Mouse (Mus musculus): Measurements from ENCODE around the gene Prdm12.

The Prdm12 gene

DNA sequence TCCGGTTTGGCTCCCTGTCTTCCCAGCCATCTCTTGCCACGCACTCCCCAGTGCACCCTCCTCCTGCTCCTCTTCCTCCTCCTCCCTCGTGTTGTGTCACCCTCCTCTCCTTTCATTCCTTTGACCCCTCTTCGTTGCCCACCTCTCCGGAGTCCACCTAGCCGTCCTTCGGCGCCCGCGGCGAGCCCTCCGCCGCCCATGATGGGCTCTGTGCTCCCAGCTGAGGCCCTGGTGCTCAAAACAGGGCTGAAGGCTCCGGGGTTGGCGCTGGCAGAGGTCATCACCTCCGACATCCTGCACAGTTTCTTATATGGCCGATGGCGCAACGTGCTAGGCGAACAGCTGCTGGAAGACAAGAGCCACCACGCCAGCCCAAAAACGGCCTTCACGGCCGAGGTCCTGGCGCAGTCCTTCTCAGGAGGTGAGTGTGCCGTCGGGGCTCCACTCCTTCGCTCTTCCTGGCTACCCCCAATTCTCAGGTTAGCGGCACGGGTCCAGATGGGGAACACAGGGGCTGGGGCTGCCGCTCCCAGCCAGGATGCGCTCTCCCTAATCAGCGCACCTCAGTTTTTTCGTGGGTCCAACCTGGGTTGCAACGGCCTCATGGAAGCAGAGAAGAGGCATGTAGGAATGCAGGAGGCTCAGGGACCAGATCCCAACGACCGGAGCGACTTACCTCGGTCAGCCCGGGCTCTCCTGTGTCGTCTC, at the start of gene Prdm12:
Gene Prdm12 (plus strand): TSS at position 137 of the 708 bp plus-strand sequence.
- no peak for ATAC-seq (ENCODE audit: insufficient number of reproducible peaks, low FRiP score, low TSS enrichment)

DNA sequence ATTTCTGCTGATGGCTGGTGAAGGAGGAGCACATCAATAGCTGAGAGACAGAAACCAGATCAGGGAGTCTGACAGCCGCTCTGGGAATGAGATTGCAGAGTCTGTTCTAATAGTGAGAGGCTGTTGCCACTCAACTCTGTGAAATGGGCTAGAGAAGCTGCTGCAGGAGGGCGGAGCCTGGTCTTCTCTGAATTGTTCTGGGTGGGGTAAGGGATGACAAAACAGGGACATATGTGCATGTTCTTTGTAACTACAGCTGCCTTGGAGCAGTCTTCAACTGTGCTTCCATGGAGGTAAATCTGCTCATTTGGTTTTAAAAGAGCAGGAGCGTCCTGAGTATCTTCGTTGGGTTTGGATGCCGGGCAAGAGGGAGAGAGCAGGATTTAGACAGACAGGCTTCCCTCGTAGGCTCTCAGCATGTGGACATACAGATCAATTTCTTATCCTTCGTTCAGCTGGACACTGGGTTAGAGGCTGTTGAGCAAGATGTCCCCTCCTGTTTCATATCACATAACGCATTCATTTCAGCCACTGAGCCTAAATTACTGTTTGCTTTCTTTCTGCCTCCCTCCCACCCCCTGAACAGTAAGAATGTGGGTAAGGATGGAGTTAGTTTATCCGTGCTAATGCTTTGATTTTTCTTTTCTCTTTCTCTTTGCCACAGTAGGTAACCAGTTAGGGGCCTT, 47.9 kb upstream of the Prdm12 start:
- ATAC-seq (ENCODE audit: insufficient number of reproducible peaks, low FRiP score, low TSS enrichment), result no peak

DNA sequence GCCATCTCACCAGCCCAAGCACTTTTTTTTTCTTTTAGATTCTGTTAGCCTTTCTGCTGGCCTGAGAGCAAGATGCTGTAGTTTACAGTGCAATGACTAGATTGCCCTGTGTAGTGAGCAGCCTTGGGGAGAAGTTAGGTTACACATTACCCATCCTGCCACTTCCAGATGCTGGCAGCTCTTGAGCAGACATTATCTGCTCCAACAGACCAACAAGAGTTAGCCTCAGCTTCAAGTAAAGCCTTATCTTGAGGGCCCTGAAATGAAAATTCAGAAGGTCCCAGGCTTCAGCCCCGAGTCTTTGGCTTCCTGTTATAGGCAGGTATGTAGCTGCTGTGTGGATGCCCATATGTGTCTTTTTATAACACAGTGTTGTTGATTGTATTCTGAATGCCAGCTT, 32.3 kb upstream of the Prdm12 start:
- ATAC-seq (ENCODE audit: insufficient number of reproducible peaks, low FRiP score, low TSS enrichment), result no peak

DNA sequence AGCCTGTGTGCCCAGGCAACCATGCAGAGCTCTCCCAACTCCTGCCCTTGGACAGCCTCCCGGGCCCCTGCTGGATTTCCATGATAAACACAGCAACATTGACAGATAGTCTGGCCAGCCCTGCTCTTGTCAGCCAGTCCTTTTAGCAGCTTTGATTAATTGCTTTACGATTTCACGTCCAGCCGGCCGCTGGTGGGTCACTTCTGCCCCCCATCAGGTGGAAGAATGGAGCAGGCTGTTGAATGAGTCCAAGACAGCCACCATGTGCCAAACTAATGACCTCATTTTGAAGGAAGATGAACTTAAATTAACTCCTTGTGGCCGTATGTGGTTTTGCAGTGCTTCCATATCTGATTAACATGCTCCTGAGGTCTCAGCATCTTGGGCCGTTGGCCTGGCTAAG, 30.0 kb upstream of the Prdm12 start:
- ATAC-seq (ENCODE audit: insufficient number of reproducible peaks, low FRiP score, low TSS enrichment), result no peak

DNA sequence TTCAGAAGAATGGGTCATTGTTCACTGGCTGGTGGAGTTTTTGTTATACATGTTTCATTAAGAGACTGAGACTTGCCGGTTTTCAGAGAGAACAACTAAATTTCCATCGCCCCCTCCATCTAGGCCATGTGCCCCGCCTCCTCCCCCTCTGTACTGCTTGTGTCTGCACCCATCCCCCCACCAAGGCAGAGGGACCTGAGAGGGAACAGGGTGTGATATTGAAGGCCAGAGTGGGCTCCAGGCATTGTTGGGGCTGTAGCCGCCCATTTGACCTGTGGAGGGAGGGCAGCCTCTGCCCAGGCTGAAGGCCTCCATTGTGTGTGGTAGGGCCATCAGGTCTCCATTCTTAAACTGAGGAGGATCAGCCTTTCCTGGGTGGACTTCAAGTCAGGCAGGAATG, 28.9 kb upstream of the Prdm12 start:
- ATAC-seq (ENCODE audit: insufficient number of reproducible peaks, low FRiP score, low TSS enrichment), result no peak

DNA sequence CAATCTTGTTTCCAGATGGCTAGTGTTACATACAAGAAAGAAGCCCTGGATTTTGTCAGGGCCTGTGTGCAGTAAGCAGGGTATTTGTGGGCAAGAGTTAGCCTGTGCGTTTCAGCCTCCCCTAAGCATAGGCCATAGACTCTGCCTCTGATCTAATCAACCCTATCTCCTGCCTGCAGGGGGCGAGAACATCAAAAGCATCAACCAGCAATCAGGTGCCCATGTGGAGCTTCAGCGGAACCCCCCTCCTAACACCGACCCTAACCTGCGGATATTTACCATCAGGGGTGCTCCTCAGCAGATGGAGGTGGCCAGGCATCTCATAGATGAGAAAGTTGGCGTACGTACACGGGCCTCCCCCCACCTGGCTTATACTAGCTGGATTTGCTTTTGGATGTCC, 28.4 kb upstream of the Prdm12 start:
- no peak for ATAC-seq (ENCODE audit: insufficient number of reproducible peaks, low FRiP score, low TSS enrichment)

DNA sequence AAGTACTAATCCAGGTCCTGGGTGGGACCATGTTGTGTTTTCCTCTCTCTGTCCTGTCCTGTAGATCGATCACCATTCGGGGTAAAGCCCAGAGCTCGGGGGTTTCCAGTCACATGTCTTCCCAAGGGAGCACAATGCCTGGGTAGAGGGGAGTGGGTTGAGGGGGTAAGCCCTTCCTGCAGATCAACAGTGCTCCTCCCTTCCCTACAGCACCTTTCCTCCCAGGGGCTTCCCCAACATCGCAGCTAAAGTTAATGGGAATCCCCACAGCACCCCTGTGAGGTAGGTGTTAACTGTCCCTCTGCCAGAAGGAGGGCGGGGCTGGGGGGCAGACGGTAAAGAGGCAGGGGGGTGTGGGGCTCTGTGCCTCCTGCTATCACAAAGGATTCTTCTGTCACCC, 27.2 kb upstream of the Prdm12 start:
- ATAC-seq (ENCODE audit: insufficient number of reproducible peaks, low FRiP score, low TSS enrichment), result no peak

DNA sequence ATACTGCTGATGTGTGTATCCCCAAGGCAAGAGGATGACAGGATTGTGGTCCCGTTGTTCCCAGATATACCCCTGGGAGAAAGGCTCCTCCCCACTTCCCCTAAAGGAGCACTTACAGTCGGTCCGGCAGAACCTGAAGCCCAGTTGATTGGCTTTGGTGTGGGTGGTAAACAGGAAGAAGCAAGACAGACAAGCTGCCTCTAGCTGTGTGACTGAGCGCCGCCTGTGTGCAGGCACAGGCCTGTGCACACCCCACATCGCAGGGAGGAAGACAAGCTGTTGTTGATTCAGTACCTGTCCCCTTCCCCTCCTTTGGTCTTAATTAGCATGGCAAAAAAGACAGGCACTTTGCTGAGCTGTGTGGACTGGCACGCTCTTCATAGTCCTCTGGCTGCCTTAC, 26.1 kb upstream of the Prdm12 start:
- no peak for ATAC-seq (ENCODE audit: insufficient number of reproducible peaks, low FRiP score, low TSS enrichment)

DNA sequence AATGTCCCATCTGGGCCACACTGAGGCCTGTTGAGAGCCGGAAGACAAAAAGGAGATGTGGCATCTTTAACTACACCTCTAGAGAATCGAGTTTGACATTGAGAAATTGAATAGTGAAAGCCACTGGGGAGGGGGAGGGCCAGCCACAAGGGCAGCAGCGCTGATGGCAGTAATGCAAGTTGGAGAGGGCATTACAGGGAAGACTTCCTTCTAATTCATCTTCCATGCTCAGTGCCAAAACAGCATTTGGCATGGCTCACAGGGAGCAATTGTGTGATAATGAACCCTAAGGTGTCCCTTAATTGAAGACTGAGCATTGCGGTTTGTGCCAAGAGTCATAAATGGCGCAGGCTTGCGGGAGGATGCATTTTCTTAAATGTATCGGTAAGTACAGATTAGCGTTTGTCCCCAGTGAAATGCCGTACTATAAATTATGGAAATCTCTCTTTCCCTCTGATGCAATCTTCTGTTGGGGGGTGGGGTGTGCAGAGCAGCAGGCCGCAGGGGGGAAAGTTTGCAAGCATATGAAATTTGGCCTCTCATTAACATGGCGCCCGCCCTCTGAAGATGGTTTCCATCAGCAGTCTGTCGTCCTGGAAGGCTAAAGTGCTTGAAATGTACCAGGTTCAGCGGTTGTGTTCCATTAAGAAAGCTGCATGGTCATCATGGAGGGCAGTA, 21.2 kb upstream of the Prdm12 start:
- ATAC-seq (ENCODE audit: insufficient number of reproducible peaks, low FRiP score, low TSS enrichment), result no peak

DNA sequence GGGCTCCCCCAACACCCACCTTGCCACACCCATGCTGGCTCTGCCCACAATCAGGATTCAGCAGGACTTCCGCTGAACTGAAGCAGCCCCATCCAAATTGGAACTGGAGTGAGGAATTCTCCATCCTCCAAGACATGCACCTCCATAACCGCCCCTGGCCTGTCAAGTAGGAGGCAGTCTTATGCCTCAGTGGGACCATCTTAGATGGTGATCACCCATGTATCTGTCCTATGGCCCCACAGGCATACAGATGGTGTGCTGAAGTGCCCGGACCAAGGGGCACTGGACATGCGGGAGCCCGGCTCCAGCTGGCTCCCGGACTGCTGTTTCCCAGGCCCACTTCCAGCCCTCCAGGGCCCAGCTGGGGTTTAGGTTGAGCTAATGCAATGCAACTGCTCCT, 20.6 kb upstream of the Prdm12 start:
- ATAC-seq (ENCODE audit: insufficient number of reproducible peaks, low FRiP score, low TSS enrichment), result no peak

DNA sequence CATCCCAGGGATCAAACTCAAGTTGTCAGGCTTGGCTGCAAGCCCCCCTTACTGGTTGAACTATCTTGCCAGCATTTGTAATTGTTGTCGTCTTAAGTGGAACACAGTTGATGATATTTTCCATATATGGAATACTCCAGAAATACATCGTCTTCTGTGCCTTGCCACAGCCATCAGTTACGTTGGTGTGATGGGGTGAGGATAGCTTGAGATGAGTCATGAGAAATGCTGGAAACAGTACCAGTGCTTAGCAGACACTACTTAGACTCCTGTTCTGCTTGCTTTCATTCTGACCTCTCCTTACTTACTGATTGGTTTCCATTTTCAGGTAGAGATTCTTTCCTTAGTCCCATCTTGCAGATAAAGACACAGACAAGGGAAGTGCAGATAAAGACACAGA, 6.3 kb upstream of the Prdm12 start:
- no peak for ATAC-seq (ENCODE audit: insufficient number of reproducible peaks, low FRiP score, low TSS enrichment)

DNA sequence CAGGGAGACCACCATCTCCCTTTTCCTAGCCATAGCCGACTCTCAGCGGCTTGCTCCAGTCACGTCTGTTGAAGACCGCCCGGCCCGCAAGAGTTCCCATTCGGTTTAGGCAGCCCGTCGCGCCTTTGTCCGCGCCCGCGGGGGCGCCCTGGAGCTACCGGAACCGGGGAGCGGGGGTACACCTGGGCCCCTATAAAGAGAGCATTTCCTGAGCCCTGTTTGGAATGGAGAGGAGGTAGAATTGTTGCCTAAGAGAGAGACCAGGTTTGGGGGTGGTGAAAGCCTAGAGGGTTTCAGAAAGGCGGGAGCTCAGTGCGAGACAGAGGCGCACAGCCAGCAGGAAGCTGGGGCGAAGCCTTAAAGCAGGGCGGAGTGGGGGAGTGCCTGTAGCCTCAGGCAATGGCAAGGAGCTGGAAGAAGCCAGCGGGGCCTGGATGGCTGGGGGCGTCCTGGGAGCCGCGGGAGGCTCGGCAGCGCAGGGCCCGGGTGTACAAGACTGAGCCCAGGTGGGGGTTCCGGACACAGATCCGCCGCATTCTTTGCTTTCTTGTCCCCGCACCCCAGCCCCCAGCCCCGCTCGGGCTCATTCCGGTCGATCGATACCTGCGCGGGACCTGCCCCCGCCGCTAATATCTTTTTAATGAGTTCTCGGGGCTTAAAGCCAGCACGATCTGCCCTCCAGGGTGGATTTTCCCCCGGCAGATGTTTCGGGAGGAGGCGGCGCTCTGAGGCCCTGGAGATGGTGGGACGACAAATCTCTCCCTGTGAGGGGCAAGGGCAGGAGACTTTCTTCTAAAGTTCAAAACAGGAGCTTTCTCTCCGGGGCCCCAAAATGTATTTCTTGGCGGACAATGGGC, 4.3 kb upstream of the Prdm12 start:
- ATAC-seq (ENCODE audit: insufficient number of reproducible peaks, low FRiP score, low TSS enrichment), result no peak

DNA sequence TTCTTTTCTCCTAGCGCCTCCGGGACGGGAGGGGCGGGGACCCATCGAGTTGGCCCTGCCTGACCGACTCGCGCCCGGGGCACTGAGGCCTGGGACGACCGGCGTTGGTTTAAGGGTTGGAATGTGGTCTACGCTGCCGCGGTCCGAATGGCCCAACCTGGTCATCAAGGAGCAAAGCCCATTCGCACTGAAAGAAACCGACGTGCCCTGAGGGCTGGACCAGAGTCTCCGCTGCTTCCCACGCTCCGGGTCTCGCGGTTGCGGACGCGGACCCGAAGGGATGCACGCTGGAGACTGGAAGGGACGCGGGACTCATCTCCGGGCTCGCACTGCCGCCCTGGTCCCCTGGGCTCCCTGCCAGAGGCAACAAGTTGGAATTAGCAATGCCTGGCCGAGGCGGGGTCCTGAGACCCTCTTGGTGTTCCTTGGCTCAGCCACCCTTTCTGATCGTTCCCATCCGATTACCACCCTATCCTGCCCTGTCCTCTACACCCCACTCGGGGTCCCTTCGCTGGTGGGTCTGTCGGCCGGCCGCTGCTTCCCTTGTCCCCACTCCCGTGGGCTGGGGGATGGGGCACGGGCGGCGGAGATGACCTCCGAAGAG, 3.6 kb upstream of the Prdm12 start:
- no peak for ATAC-seq (ENCODE audit: insufficient number of reproducible peaks, low FRiP score, low TSS enrichment)

DNA sequence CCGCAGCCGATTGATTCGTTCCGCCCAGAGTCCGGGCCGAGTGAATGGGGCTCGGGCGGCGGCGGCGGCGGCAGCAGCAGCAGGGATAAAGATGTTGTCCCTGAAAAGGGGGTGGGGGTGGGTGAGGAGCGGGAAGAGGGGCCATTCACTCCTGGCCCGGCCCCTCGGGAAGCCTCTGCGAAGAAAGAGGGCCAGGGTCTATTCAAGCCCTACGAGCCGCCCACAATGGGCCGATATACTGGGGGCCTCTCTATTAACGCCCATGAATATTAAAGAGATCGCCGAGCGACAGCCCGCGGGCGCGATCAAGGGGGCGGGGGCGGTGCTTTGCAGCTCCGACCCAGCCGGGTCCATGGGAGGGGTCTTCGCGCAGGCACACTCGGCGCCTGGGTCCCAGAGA, 3.1 kb upstream of the Prdm12 start:
- no peak for ATAC-seq (ENCODE audit: insufficient number of reproducible peaks, low FRiP score, low TSS enrichment)

DNA sequence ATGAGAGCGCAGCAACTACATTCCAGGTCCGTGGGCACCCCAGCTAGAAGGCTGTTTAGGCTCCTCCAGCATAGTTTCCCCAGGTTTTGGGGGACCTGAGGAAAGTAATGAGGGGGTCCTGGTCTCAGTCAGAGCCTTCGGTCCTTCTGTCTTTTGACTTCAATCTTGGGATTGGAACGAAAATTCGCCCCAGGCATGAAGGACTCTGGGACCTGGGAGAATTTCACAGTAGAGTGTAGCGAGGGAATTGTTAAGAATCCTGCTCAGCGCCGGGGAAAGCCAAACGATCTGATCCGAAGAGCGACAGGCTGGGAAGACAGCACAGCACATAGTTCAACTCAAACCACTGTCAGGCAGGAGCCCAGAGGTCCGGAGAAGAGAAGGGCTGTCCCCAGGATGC, 2.5 kb upstream of the Prdm12 start:
- ATAC-seq (ENCODE audit: insufficient number of reproducible peaks, low FRiP score, low TSS enrichment), result no peak

DNA sequence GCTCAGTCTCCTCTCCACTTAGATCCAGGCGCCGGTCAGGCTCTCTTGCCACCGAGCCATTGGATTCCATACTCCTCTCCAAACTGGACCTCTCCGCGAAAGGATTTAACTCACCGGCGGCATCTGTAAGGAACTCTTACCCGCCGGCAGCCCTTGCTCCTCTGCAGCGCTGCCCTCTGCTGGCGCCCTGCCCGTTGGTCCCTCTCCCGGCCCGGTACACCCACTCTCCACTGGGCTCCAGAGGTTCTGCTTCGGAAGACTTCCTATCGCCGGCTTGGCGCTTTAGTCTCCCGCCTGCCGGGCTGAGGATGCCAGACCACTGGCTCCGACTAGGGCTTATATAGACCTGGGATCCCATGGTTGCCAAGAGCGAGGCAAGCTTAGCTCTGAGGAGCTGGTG, 2.0 kb upstream of the Prdm12 start:
- no peak for ATAC-seq (ENCODE audit: insufficient number of reproducible peaks, low FRiP score, low TSS enrichment)

DNA sequence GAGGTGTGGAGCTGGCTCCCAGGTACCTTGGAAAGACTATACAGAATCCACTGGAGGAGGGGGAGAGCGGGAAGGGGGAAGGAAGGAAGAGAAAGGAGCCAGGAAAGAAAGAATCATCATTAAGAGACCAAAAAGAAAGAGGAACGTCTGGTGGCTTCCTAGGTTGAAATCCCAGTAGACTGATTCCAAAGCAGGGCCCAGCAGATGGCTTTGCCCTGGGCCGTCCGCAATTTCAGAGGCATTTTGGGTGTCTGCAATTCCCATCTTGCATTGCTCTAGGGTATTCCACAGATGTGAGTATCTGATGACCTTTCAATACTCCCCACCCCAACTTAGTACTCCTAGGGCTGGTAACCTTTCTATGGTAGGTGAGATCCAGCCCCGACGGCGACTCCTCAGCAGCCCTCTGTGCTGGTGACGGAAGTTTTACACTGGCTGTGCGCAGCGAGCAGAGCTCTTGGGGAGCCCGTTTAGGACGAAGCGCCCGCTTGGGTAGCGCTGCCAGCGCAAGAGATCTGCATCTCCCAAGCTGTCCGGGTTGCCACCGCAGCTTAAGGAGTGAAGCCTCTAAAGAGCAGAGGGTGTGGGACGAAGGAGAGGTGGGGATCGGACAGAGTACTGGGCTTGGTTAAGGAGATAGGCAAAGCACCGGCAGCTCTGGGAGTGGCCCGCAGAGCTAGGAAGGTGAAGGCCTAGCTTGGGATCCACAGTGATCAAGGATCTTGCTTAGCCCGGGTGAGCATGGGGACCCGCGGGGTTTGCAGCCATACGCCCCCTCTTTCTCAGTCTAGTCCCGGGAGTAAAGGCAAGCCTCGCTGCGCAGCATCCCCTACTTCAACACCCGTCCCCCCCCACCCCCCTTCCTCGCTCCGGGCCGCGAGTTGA, 1.0 kb upstream of the Prdm12 start:
- ATAC-seq (ENCODE audit: insufficient number of reproducible peaks, low FRiP score, low TSS enrichment), result no peak

DNA sequence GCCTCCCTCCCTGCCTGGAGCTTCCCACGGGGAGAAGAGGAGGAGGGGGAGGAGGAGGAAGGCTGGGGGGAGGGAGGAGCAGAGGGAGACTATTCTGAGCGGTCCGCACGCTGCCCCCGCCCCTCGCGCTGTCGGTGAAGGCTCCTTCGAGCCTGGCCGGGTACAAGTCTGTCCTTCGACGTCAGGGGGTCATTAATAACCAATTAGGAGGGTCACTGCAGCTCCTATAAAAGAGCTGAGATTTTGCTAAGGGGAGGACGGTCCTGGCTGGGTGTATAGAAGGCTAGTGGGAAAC, 424 bp upstream of the Prdm12 start:
- no peak for ATAC-seq (ENCODE audit: insufficient number of reproducible peaks, low FRiP score, low TSS enrichment)

DNA sequence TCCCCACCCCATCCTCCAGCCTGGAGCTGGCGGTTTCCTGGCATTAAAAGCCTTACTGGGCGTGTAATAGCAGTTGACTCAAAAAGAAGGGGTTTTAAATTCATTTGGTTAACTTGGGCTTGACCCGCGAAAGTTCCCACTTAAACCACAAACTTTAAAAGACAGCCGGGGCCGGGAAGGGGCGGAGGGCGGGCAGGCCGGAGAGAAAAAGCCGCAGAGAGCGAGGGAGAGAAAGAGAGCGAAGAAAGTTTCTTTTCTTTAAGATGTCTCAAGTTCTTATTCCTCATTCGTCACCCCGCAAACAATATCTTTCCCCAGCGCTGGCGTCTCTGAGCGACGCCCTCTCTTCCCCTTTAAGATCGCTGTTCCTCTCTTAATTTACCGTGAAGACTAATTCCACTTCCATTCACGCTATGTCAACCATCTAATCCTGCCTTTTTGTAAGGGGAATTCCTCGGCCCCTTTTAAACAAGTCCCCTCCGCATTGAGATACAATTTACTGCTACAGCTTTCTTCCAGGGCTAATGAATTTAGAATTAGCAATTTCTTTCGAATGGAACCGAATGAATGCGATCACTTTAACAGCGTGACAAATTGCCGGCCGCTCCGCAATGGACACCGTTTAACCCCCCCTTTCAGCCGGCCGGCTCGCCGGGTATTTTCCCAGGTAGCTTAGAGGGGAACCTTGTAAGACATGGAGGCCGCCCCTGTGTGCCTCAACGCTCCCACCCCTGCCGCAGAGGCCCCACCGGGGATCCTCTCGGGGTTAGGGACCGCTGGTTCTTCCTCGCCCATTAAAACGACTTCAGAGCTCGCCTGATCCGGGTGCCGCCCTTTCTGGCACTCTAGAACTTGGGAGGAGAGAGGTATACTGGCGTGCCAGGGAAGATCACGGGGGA, 1.0 kb downstream of the Prdm12 start:
- ATAC-seq (ENCODE audit: insufficient number of reproducible peaks, low FRiP score, low TSS enrichment), result no peak
